Mouse (Mus musculus): ENCODE measurements around the gene Cdk5r2. TPM values are rescaled to one million over a fixed set of nuclear protein-coding genes. Genes with fewer than 3 reads are reported as not detected.
"Not testable (repeated sequence)": the region's sequence is repeated elsewhere in the genome, so short reads cannot be mapped to it uniquely, and the experiment has no call there.

The Cdk5r2 gene
- polyA plus RNA-seq, 1 experiment from 2014 or later: 0.47 TPM

DNA sequence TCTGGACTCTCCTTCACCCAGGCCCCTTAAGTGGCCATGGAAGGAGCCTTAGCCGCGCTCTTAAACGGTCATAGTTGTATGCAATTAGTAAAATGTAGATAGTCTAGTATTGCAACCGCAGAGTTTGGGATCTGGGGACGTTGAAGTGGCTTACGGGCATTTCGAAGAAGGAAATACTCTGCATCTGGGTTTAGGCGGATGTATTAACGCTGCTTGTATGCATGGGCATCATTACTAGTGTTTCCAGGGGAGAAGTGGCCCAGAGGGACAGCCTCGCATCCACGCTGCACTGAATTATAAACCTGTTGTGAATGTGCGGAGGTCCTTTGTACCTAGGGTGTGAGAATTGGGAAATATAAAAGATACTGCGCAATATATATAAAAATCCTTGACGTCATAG lies 37.5 kb upstream of the Cdk5r2 start:
- peak overlapping the region; percentile 67 for H3K9ac ChIP-seq
- no peaks in the 10 kb centered on the region for H3K36me3 ChIP-seq
- no peaks in the 10 kb centered on the region for H3K27me3 ChIP-seq
- no peaks in the 10 kb centered on the region for H3K4me1 ChIP-seq
- H3K4me2 ChIP-seq (replicated peaks): peak overlapping the region; percentile 45
- no peaks in the 10 kb centered on the region for H3K9me3 ChIP-seq
- no peak for ATAC-seq (ENCODE audit: insufficient number of reproducible peaks, insufficient read depth, low FRiP score, low TSS enrichment)
- WGBS: 11% methylated on average over 14 of the region's 14 CpGs
- H3K4me3 ChIP-seq: peak overlapping the region; percentile 49
- peak overlapping the region; percentile 78 for H3K27ac ChIP-seq

DNA sequence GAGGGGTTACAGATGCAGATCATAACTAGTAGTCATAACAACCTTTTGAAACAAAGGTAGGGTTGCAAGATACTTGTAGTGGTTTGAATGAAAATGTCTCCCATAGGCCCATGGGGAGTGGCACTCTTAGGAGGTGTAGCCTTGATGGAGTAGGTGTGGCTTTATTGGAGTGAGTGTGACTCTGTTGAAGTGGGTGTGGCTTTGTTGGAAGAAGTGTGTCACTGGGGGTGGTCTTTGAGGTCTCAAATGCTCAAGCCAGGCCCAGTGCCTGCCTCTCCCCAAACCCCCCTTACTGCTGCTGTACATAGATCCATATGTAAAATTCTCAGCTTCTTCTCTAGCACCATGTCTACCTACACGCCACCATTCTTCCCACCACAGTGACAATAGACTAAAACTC lies 36.2 kb upstream of the Cdk5r2 start:
- Histone ChIP-seq H3K4me2 (replicated peaks) (no peak overlapping the region), H3K9me3 (no peaks in the 10 kb centered on the region), H3K27me3 (no peaks in the 10 kb centered on the region), H3K4me1 (no peaks in the 10 kb centered on the region), H3K36me3 (no peaks in the 10 kb centered on the region), H3K4me3 (no peak overlapping the region), H3K27ac (no peak overlapping the region), H3K9ac (no peak overlapping the region)
- no peak for ATAC-seq (ENCODE audit: insufficient number of reproducible peaks, insufficient read depth, low FRiP score, low TSS enrichment)
- 97% methylated on average over 1 of the region's 1 CpGs for WGBS

DNA sequence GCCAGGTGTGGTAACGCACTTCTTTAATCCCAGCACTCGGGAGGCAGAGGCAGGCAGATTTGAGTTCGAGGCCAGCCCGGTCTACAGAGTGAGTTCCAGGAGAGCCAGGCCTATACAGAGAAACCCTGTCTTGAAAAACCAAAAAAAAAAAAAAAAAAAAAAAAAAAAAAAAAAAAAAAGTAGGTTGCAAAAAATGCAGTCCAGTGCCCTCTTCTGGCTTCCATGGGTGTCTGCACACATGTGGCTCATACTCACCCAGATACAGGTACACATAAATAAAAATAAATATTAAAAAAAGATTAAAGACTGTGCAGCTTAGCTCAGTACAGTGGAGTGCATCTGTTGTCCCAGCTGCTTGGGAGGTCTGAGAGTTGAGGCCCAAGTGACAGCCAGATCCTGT lies 31.1 kb upstream of the Cdk5r2 start:
- H3K27ac ChIP-seq; H3K36me3 ChIP-seq; H3K9me3 ChIP-seq; H3K27me3 ChIP-seq; H3K4me1 ChIP-seq; H3K4me3 ChIP-seq; H3K9ac ChIP-seq; H3K4me2 ChIP-seq (replicated peaks); ATAC-seq (ENCODE audit: insufficient number of reproducible peaks, insufficient read depth, low FRiP score, low TSS enrichment): not testable (repeated sequence)
- WGBS: 91% methylated on average over 4 of the region's 4 CpGs

DNA sequence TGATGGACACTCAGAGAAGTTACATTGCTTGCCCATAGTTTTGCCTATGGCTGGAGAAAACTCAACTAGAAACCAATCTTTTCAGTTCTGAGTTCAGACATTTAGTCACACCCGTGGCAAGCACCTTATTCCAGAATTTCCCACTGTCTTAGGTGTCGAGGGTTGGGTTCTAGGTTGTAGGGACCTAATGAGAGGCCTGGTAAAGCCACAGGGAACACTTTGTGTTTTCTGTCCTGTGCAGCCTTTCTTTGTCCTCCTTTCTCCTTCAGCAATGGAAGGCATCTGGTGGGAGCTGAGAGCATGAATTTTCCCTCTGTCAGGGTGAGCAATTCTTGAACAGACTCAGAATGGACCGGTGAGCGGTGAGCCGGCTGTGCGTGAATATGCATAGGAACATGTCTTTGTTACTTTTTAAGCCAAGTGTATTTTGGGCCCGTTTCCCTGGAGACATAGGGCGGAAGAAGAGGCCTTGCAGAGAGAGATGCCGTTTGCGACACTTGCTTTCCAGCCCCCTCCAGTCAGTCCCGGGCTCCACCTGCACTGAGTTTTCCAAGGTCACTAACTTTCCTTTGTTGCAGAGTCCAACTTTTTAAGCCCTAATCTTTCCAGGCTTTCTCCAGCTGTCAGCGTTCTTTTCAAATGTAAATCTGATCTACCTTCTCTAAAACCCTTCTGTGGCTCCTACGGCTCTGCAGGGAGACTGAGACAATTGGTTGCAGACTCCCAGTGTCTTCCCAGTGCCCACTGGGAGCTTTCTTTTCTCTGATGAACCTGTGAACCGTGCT lies 30.0 kb upstream of the Cdk5r2 start:
- Histone ChIP-seq H3K4me2 (replicated peaks) (no peak overlapping the region), H3K27me3 (no peaks in the 10 kb centered on the region), H3K27ac (no peak overlapping the region), H3K36me3 (no peaks in the 10 kb centered on the region), H3K4me1 (peaks cover 4% of the 10 kb centered on the region; the same call in 1 of the 2 replicates), H3K9me3 (no peaks in the 10 kb centered on the region), H3K9ac (no peak overlapping the region), H3K4me3 (no peak overlapping the region)
- ATAC-seq (ENCODE audit: insufficient number of reproducible peaks, insufficient read depth, low FRiP score, low TSS enrichment): no peak
- whole genome bisulfite sequencing: 24% methylated on average over 14 of the region's 14 CpGs

DNA sequence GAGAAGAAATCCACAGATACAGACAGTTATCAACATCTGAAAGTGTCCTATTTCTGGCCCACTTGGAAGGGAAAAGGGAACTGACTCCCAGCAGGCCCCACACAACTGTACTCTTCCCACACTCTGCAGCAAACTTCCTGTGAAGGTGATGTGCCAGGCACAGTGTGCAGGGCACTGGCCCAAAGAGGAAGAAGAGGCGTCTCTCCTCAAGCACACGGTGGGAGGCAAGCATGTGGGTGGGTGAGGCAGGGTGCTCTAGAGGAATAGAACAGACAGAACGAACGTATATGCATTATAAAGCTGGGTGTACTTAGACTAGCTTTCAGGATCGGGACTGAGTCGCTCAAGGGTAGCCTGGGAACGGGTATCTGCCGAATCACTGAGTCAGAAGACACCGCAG lies 24.7 kb upstream of the Cdk5r2 start:
- H3K4me3 ChIP-seq: no peak overlapping the region
- no peak for ATAC-seq (ENCODE audit: insufficient number of reproducible peaks, insufficient read depth, low FRiP score, low TSS enrichment)
- no peaks in the 10 kb centered on the region for H3K36me3 ChIP-seq
- no peak overlapping the region for H3K27ac ChIP-seq
- no peaks in the 10 kb centered on the region for H3K9me3 ChIP-seq
- peaks cover 3% of the 10 kb centered on the region; the same call in 1 of the 2 replicates for H3K4me1 ChIP-seq
- H3K9ac ChIP-seq: no peak overlapping the region
- 80% methylated on average over 9 of the region's 9 CpGs for WGBS
- H3K27me3 ChIP-seq: no peaks in the 10 kb centered on the region
- H3K4me2 ChIP-seq (replicated peaks): no peak overlapping the region

DNA sequence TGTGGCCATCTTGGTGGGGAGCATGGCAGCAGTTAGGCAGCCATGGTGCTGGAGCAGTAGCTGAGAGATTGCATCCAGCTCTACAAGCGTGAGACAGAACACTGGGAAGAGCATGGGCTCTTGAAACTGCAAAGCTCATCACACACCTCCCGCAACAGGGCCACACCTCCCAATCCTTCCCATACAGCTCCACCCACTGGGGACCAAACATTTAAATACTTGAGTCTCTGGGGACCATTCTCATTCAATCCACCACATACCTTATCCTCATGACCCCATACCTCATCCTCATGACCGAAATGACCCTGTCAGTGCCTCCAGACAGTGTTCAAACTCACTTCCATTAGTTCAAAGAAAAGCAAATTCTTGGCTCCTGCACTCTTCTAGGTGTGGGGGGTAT lies 21.5 kb upstream of the Cdk5r2 start:
- 79% methylated on average over 3 of the region's 3 CpGs for WGBS
- Histone ChIP-seq H3K27me3 (no peaks in the 10 kb centered on the region), H3K27ac (no peak overlapping the region), H3K4me2 (replicated peaks) (no peak overlapping the region), H3K36me3 (no peaks in the 10 kb centered on the region), H3K9me3 (no peaks in the 10 kb centered on the region), H3K4me1 (no peaks in the 10 kb centered on the region), H3K9ac (no peak overlapping the region), H3K4me3 (no peak overlapping the region)
- no peak for ATAC-seq (ENCODE audit: insufficient number of reproducible peaks, insufficient read depth, low FRiP score, low TSS enrichment)

DNA sequence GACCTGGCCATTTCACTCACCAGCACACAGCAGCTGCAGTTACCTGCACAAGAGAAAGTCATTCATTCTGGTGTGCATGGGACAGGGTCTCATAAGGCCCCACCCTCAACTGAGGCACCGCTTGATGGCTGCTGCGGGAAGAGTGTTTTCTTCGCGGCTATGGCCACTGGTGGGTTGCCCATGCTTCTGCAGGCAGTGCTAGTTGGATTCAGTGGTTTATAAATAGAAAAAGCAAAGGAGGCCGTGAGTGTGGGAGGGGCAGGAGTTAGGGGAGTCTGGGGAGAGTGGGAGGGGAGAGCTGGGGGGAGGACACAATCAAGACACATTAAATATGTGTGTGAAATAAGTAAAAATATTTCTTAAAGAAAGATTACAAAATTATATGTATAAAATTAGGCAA lies 11.6 kb upstream of the Cdk5r2 start:
- H3K27ac ChIP-seq: no peak overlapping the region
- no peaks in the 10 kb centered on the region for H3K4me1 ChIP-seq

DNA sequence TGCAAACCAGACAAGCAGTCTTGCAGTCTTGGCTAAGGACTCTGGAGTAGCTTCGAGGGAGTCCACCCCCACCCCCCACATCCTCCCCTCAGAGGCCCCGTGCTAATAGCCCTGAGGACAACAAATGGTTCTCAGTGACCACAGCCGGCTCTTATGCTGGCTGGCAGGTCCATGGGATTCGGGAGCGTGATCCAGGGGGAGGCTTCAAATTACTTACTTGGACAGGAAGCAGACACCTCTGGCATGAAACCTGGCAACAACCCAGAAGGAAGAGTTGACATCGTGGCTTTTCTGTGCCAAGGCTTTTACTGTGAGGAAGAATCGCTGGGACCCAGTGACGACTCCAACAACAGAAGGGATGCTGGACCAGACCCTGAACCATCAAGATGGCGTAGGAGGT lies 8.4 kb upstream of the Cdk5r2 start:
- H3K4me2 ChIP-seq (replicated peaks): no peak overlapping the region
- WGBS: 35% methylated on average over 9 of the region's 9 CpGs
- peaks cover 28% of the 10 kb centered on the region for H3K27me3 ChIP-seq
- H3K9me3 ChIP-seq: no peaks in the 10 kb centered on the region
- H3K4me1 ChIP-seq: no peaks in the 10 kb centered on the region
- H3K4me3 ChIP-seq: no peak overlapping the region
- H3K36me3 ChIP-seq: no peaks in the 10 kb centered on the region
- no peak overlapping the region for H3K9ac ChIP-seq
- H3K27ac ChIP-seq: no peak overlapping the region
- no peak for ATAC-seq (ENCODE audit: insufficient number of reproducible peaks, insufficient read depth, low FRiP score, low TSS enrichment)

More for the DNA sequence above, 11.6 kb upstream of the Cdk5r2 start:
- ATAC-seq (ENCODE audit: insufficient number of reproducible peaks, insufficient read depth, low FRiP score, low TSS enrichment): no peak
- Histone ChIP-seq H3K36me3 (no peaks in the 10 kb centered on the region), H3K9ac (no peak overlapping the region), H3K9me3 (no peaks in the 10 kb centered on the region), H3K4me3 (no peak overlapping the region), H3K27me3 (0 out of 2 replicates have a peak, but pooled peaks cover 3% of the 10 kb centered on the region), H3K4me2 (replicated peaks) (no peak overlapping the region)
- 83% methylated on average over 5 of the region's 5 CpGs for WGBS

DNA sequence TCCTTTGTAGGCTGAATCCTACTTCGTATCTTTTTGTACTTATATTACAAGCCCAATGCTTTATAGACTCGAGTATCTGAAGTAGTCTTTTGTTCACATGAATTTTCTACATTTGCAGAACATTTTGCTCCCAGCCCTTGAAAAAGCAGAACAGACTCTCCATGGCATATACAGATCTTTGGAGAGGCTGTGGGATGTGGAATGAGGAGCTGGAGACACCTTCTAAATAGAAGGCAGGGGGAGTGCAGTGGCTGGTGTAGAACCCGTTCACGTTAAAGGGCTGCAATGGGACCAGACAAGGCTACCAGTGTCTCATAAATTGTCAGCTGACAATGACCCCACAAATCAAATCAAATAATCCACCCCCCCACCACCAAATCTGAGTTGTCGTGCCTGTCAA lies 5.8 kb upstream of the Cdk5r2 start:
- WGBS: 53% methylated on average over 5 of the region's 5 CpGs
- ATAC-seq (ENCODE audit: insufficient number of reproducible peaks, insufficient read depth, low FRiP score, low TSS enrichment): no peak
- H3K4me2 ChIP-seq (replicated peaks): no peak overlapping the region
- H3K9ac ChIP-seq: no peak overlapping the region
- H3K9me3 ChIP-seq: no peaks in the 10 kb centered on the region
- peaks cover 54% of the 10 kb centered on the region for H3K27me3 ChIP-seq
- no peak overlapping the region for H3K4me3 ChIP-seq
- H3K4me1 ChIP-seq: no peaks in the 10 kb centered on the region; the same call in 1 of the 2 replicates
- H3K36me3 ChIP-seq: no peaks in the 10 kb centered on the region
- no peak overlapping the region for H3K27ac ChIP-seq

DNA sequence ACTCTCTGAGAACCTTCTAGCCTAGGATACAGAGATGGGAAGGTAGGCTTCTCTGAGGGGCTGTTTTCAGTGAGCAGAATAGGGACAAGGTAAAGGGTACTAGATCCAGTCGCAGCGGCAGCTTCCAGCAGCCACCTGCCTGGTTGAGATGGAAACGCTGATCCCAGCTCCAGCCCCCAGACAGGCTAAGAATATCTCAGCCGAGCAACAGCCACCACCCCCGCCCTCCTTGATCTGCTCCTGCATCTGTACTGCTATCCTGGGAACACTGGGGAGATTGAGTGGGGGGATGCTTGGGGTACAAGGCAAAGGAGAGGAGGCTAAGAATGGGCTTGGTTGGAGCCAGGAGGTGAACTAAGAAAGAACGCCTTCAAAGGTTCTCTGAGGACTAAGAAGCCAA lies 4.5 kb upstream of the Cdk5r2 start:
- H3K4me3 ChIP-seq: no peak overlapping the region
- peaks cover 60% of the 10 kb centered on the region for H3K27me3 ChIP-seq
- H3K27ac ChIP-seq: no peak overlapping the region
- no peak overlapping the region for H3K9ac ChIP-seq
- peaks cover 5% of the 10 kb centered on the region for H3K4me1 ChIP-seq
- H3K4me2 ChIP-seq (replicated peaks): no peak overlapping the region
- 18% methylated on average over 6 of the region's 6 CpGs for WGBS
- no peaks in the 10 kb centered on the region for H3K36me3 ChIP-seq
- H3K9me3 ChIP-seq: no peaks in the 10 kb centered on the region
- ATAC-seq (ENCODE audit: insufficient number of reproducible peaks, insufficient read depth, low FRiP score, low TSS enrichment): no peak

DNA sequence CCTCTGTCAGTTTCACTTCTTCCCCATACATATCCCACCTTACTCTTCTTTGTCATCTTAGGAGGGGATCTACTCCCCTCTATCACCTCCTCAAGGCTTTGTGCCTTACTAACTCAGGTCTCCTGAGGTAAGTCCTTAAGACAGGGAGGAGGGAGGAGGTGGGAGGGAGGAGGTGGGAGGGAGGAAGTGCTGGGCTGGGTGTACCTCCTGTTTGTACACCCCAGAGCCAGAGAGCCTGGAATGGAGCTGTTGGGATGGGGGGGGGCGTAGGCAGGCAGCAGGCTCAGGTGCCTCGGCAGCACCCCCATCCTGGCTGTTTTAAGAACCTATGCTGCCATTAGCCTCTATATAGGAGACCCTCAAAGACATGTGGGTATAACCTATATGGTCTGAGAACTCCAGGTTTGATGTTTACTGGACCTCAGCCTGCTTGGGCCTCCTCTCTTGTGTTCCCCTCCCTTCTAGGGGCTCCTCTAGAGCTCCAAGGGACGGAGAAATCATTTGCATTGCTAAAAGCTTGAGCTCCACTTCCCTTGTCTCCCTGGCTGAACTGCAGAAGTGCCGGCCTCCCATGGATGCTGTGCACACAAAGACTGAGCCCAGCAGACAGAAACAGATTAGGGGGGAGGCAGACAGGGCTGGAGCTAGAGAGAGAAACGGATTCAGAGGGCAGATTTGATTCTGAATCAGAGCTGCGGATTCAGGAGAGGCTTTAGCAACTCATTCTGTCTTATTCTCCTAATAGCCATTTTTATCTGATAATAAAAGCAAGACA lies 3.5 kb upstream of the Cdk5r2 start:
- Histone ChIP-seq H3K4me2 (replicated peaks) (no peak overlapping the region), H3K4me3 (no peak overlapping the region), H3K27me3 (peaks cover 69% of the 10 kb centered on the region), H3K4me1 (peaks cover 14% of the 10 kb centered on the region), H3K36me3 (no peaks in the 10 kb centered on the region), H3K27ac (no peak overlapping the region), H3K9me3 (no peaks in the 10 kb centered on the region), H3K9ac (no peak overlapping the region)
- no peak for ATAC-seq (ENCODE audit: insufficient number of reproducible peaks, insufficient read depth, low FRiP score, low TSS enrichment)
- 13% methylated on average over 6 of the region's 6 CpGs for WGBS

DNA sequence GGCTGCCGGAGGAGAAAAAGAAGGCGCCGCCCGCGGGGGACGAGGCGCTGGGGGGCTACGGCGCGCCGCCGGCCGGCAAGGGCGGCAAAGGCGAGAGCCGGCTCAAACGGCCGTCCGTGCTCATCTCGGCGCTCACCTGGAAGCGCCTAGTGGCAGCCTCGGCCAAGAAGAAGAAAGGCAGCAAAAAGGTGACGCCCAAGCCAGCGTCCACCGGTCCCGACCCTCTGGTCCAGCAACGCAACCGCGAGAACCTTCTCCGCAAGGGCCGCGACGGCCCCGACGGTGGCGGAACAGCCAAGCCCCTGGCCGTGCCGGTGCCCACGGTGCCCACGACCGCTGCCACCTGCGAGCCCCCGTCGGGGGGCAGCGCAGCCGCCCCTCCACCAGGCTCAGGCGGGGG lies 422 bp downstream of the Cdk5r2 start:
- Histone ChIP-seq H3K4me3 (peak overlapping the region; percentile 70), H3K9me3 (no peaks in the 10 kb centered on the region), H3K36me3 (no peaks in the 10 kb centered on the region), H3K27me3 (peaks cover 96% of the 10 kb centered on the region), H3K27ac (no peak overlapping the region), H3K9ac (peak overlapping the region; percentile 58), H3K4me1 (peaks cover 19% of the 10 kb centered on the region), H3K4me2 (replicated peaks) (peak overlapping the region; percentile 99)
- WGBS: under 1% methylated on average over 45 of the region's 48 CpGs
- ATAC-seq (ENCODE audit: insufficient number of reproducible peaks, insufficient read depth, low FRiP score, low TSS enrichment): no peak; the same call in 1 of the 2 replicates

Data from embryonic facial prominence, embryonic 12.5 days (tissue).